Mouse (Mus musculus): Measurements from ENCODE around the gene Zfp638.
A peak's percentile ranks its signal among the peaks of the same experiment; 100 is the strongest.
"Not testable (repeated sequence)": the region's sequence is repeated elsewhere in the genome, so short reads cannot be mapped to it uniquely, and the experiment has no call there.

Zfp638 gene

GRCm38 (mm10) chr6:84009915-84010302 lies 143.0 kb downstream of the Zfp638 start:
- no peak for DNase-seq (ENCODE audit: low spot score in 2 of 2)

- DNase-seq (ENCODE audit: low spot score in 2 of 2): peak in 1 of 2 experiments; percentile 51
Measured at GRCm38 (mm10) chr6:84010303-84011225, 143.7 kb downstream of the Zfp638 start.

DNA sequence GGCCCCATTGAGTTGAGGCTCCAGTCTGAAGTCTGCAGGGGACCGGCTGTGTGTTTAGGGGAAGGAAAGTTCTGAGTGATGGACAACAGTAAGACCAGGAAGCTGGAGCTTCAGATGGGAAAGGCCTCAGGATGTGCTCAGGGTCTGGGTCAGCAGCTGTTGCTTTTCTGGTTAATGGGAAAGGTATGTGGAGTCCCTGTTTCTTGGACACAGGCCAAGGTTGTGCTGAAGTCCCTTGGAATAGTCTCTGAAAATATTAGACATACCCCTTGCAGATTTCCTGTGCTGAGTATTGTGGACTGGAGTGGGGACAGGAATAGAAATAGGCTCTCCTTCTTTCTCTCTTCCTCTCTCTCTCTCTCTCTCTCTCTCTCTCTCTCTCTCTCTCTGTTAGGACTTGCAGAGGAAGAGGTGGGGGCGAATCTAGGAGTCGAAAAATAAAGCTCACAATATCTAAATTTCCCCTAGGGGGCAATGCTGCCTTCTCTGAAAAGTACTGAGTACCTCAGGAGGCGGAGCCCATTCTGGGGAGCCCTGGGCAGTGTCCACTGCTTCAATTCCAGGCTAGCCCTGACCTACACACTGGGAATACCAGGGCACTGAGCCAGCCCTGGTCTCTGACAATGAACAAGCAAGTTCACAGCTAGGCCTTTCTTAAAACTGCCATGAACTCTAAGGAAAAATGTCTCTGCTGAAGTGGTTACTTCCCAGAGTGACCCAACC lies 148.2 kb downstream of the Zfp638 start:
- peak in 1 of 2 experiments; percentile 23 for DNase-seq (ENCODE audit: low spot score in 2 of 2)

- no peak for DNase-seq (ENCODE audit: low spot score in 2 of 2)
Measured at GRCm38 (mm10) chr6:84016851-84017250, 149.9 kb downstream of the Zfp638 start.

GRCm38 (mm10) chr6:84017392-84017791 lies 150.5 kb downstream of the Zfp638 start:
- DNase-seq (ENCODE audit: low spot score in 2 of 2): no peak

GRCm38 (mm10) chr6:84018906-84019550 lies 152.1 kb downstream of the Zfp638 start:
- peak; percentile 18 to 70 for DNase-seq (ENCODE audit: low spot score in 2 of 2)

- DNase-seq (ENCODE audit: low spot score in 2 of 2): no peak
Measured at GRCm38 (mm10) chr6:84020002-84020401, 153.1 kb downstream of the Zfp638 start.

DNA sequence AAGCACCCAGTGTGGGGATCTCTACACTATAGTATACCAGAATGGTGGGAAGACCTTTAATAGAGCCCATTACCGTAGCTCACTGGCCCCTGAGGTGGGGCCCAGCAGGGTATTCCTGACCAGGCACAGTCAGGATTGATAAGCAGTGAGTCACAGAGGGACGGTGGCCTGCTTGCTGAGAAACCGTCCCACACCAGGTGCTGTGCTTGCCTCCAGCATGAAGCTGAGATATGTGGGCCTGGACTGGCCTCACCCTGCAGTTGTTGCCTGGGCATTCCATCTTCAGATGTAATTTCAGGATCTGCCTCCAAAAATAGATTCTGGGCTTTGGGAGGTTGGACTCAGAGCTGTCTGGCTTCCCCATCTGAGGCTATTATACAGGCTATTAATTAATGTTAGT lies 155.1 kb downstream of the Zfp638 start:
- no peak for DNase-seq (ENCODE audit: low spot score in 2 of 2)

GRCm38 (mm10) chr6:84025636-84026035 lies 158.7 kb downstream of the Zfp638 start:
- no peak for DNase-seq (ENCODE audit: low spot score in 2 of 2)

- DNase-seq (ENCODE audit: low spot score in 2 of 2): no peak
Measured at GRCm38 (mm10) chr6:84028791-84029190, 161.9 kb downstream of the Zfp638 start.

GRCm38 (mm10) chr6:84029775-84030174 lies 162.9 kb downstream of the Zfp638 start:
- no peak for DNase-seq (ENCODE audit: low spot score in 2 of 2)

DNA sequence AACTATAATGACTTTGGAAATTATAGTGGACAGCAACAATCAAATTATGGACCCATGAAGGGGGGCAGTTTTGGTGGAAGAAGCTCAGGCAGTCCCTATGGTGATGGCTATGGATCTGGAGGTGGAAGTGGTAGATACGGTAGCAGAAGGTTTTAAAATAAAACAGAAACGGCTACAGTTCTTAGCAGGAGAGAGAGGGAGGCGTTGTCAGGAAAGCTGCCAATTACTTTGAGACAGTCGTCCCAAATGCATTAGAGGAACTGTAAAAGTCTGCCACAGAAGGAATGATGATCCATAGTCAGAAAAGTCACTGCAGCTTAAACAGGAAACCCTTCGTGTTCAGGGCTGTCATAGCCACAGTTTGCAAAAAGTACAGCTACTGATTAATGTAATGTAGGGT lies 165.6 kb downstream of the Zfp638 start:
- DNase-seq (ENCODE audit: low spot score in 2 of 2): not testable (repeated sequence)

All from urinary bladder, postnatal 36 days (tissue).